Mouse (Mus musculus) urinary bladder, adult 18-20 months (tissue): ENCODE results near the gene Abcc1.

Source experiments
- DNase-seq, 2 experiments: peaks; one replicate each; pipeline ENCODE4 v3.0.0; 2022; ENCODE audit warnings: low spot score in 2 of 2, mixed read lengths in 2 of 2

The Abcc1 gene

GRCm38 (mm10) chr16:14439801-14440614 is 78.7 kb downstream of the Abcc1 start:
- DNase-seq: no peak

- DNase-seq: no peak
These were observed 82.9 kb downstream of the Abcc1 start for GRCm38 (mm10) chr16:14444059-14444855.

GRCm38 (mm10) chr16:14445197-14445596 is 83.8 kb downstream of the Abcc1 start:
- peak in 1 of 2 experiments; percentile 14 for DNase-seq

GRCm38 (mm10) chr16:14447366-14447765 is 86.0 kb downstream of the Abcc1 start:
- DNase-seq: no peak

GRCm38 (mm10) chr16:14448307-14448706 is 86.9 kb downstream of the Abcc1 start:
- no peak for DNase-seq

- no peak for DNase-seq
These were observed 88.5 kb downstream of the Abcc1 start for GRCm38 (mm10) chr16:14449861-14450260.

GRCm38 (mm10) chr16:14451374-14452046 is 90.2 kb downstream of the Abcc1 start:
- no peak for DNase-seq

- DNase-seq: no peak
These were observed 101.2 kb downstream of the Abcc1 start for GRCm38 (mm10) chr16:14462535-14462934.

GRCm38 (mm10) chr16:14465016-14465415 is 103.7 kb downstream of the Abcc1 start:
- DNase-seq: no peak

- no peak for DNase-seq
These were observed 107.0 kb downstream of the Abcc1 start for GRCm38 (mm10) chr16:14468351-14468750.

- DNase-seq: no peak
These were observed 107.5 kb downstream of the Abcc1 start for GRCm38 (mm10) chr16:14468841-14469240.

- DNase-seq: no peak
These were observed 110.8 kb downstream of the Abcc1 start for GRCm38 (mm10) chr16:14472171-14472570.

- no peak for DNase-seq
These were observed 112.3 kb downstream of the Abcc1 start for GRCm38 (mm10) chr16:14473686-14474085.

- no peak for DNase-seq
These were observed 113.6 kb downstream of the Abcc1 start for GRCm38 (mm10) chr16:14475001-14475400.

GRCm38 (mm10) chr16:14476056-14476455 is 114.7 kb downstream of the Abcc1 start:
- DNase-seq: no peak

GRCm38 (mm10) chr16:14476701-14477400 is 115.5 kb downstream of the Abcc1 start:
- DNase-seq: no peak

- DNase-seq: no peak
These were observed 116.3 kb downstream of the Abcc1 start for GRCm38 (mm10) chr16:14477510-14478300.

GRCm38 (mm10) chr16:14479641-14480040 is 118.3 kb downstream of the Abcc1 start:
- DNase-seq: no peak

GRCm38 (mm10) chr16:14483221-14483620 is 121.9 kb downstream of the Abcc1 start:
- DNase-seq: no peak

- no peak for DNase-seq
These were observed 132.2 kb downstream of the Abcc1 start for GRCm38 (mm10) chr16:14493491-14494114.
